Mouse (Mus musculus): ENCODE measurements around the gene 4930583I09Rik.

The 4930583I09Rik gene

GRCm38 (mm10) chr17:64835928-64836327 lies at the start of gene 4930583I09Rik:
Gene 4930583I09Rik, minus strand, starts transcription at chr17:64836071.
- DNase-seq (ENCODE audit: extremely low read depth, low read depth): no peak

DNA sequence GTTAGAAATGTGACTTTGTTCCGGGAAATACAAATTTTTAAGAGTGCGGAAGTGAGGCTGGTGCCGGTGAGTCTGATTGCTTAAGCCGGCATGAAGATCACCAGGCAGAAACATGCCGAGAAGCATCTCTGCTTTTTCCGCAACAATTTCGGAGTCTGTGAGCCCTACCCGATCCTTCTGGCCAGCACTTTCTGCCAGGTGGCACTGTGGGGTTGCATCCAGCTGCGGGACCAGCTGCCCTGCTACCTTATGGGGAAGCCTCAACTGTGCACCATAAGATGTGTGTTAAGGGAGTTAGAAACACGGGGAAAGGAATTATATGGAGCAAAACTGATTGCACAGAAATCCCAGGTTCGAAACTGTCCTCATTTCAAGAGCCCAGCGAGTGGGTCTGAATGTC lies 40.2 kb upstream of the 4930583I09Rik start:
- DNase-seq (ENCODE audit: extremely low read depth, low read depth): no peak

DNA sequence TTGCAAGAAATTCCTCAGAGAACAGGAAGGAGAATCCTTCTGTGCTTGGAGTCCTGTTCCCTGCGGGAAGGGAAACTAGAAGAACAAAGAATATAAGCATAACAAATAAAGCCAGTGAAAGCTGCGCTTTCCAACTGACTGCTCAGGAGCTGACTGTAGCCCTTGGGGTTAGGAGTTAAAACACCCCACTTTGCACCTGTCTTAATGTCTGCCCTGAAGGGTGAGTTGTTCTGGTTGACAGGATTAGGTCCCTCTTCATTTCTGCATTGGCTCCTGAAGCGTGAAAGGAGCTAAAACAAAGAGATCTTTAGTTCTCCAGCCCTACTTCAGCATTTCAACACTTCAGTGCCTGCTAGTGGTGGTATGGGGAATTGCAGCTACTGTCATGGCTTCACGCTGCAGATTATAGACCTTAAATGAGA lies 37.8 kb upstream of the 4930583I09Rik start:
- DNase-seq (ENCODE audit: extremely low read depth, low read depth): no peak

DNA sequence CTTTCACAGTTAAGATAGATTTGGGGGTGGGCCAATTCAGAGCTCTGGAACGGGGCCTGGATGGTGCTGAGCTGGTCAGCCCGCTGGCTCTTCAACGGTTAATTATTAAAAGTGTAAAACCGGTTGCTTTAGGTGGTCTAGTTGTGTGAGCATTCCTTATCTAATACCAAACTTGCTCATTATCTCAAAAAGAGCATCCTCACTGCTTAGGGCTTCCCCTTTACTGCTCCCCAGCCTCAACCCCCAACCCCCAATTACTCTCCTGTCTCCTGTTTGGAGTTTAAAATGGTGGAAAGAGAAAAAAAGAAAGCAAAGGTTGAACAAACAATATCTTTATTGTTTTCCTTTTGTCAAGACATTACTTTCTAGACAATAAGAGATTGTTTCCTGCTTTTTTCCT lies 27.9 kb upstream of the 4930583I09Rik start:
- no peak for DNase-seq (ENCODE audit: extremely low read depth, low read depth)

- no peak for DNase-seq (ENCODE audit: extremely low read depth, low read depth)
Observed at GRCm38 (mm10) chr17:64860963-64861362, 25.1 kb upstream of the 4930583I09Rik start.

- peak; percentile 93 for DNase-seq (ENCODE audit: extremely low read depth, low read depth)
Observed at GRCm38 (mm10) chr17:64858848-64859247, 23.0 kb upstream of the 4930583I09Rik start.

GRCm38 (mm10) chr17:64848031-64848430 lies 12.2 kb upstream of the 4930583I09Rik start:
- DNase-seq (ENCODE audit: extremely low read depth, low read depth): no peak

DNA sequence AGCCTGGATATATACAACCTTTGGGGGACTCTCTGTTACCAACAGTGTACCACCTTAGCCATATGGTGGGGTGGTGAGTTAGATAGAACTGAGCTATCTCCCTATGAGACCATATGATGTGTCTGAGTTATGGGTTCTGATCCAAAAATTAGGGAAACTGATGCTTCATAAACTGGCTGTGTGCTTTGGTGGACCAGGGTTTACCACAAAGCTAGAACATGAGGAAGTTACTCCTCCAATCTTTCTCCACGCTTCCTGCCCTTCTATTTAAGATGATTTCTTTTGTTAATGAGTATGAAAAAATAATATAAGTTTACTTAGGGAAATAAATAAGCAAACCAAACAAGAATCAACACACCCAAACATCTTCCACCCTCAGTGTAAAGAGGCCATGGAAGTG lies 10.8 kb upstream of the 4930583I09Rik start:
- no peak for DNase-seq (ENCODE audit: extremely low read depth, low read depth)

- no peak for DNase-seq (ENCODE audit: extremely low read depth, low read depth)
Observed at GRCm38 (mm10) chr17:64836892-64837291, 1.0 kb upstream of the 4930583I09Rik start.

- DNase-seq (ENCODE audit: extremely low read depth, low read depth): no peak
Observed at GRCm38 (mm10) chr17:64836352-64836751, 481 bp upstream of the 4930583I09Rik start.

DNA sequence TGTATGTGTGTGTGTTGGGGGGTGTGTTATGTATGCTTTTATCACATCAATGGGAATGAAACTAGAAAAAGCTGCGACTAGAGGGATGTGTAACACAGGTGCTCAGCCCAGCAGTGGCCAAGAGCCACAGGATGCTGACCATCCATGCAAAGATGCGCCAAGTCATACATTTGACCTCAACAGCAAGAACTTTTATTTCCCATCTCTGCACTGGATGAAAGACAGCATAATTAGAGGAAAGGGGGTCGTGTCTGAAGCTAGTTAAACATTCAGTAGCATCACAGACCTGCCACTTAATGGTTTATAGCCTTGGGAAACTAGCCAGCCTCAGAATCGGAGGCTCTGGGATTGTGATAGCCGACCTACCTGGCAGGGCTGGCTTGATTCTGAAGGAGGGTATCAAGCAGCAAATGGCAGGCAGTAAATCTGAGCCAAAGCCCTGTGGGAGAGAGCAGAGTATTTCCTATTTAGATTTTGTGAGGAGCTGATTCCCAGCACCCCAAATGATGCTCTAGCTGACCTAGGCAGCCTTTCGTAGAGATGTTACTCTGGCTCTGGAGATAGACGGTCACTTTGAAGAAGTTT lies 1.9 kb downstream of the 4930583I09Rik start:
- DNase-seq (ENCODE audit: extremely low read depth, low read depth): no peak

GRCm38 (mm10) chr17:64833071-64833470 lies 2.8 kb downstream of the 4930583I09Rik start:
- DNase-seq (ENCODE audit: extremely low read depth, low read depth): no peak

DNA sequence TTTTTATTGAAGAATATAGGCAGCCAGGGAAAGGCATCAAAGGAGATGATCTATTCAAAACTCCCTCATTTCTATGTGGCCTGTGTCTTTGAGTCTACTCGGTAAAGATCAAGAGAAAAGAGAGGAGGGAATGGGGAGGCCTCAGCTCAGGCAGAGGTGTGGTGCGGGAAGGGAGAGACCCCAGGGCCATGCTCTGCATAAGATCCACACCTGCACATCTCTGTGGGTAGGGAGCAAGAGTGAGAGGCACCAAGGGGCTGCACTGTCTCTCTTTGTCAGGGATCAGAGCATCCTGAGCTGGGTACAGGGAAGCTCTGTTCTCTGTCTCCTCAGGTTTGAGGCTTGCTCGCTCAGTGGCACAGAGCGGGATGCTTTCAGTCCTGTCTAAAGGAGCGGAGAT lies 8.4 kb downstream of the 4930583I09Rik start:
- DNase-seq (ENCODE audit: extremely low read depth, low read depth): no peak

DNA sequence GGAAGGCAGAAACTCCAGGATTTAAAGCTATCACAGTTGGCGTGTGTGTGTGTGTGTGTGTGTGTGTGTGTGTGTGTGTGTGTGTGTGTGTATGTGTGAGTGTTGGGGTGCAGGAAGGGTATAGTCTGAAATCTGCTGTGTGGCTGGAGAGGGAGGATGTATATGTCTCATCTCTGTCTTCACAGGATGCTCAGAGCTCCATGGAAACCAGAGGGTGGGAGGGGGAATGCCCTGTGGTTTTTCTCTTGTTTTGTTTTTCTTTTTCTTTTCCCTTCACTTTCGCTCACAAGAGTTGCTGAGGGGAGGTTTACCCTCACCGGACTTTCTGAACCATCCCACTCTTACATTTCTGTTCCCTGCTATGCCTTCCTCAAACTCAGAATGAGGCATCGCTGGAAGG lies 9.0 kb downstream of the 4930583I09Rik start:
- DNase-seq (ENCODE audit: extremely low read depth, low read depth): no peak

- DNase-seq (ENCODE audit: extremely low read depth, low read depth): no peak
Observed at GRCm38 (mm10) chr17:64822561-64822960, 13.3 kb downstream of the 4930583I09Rik start.

DNA sequence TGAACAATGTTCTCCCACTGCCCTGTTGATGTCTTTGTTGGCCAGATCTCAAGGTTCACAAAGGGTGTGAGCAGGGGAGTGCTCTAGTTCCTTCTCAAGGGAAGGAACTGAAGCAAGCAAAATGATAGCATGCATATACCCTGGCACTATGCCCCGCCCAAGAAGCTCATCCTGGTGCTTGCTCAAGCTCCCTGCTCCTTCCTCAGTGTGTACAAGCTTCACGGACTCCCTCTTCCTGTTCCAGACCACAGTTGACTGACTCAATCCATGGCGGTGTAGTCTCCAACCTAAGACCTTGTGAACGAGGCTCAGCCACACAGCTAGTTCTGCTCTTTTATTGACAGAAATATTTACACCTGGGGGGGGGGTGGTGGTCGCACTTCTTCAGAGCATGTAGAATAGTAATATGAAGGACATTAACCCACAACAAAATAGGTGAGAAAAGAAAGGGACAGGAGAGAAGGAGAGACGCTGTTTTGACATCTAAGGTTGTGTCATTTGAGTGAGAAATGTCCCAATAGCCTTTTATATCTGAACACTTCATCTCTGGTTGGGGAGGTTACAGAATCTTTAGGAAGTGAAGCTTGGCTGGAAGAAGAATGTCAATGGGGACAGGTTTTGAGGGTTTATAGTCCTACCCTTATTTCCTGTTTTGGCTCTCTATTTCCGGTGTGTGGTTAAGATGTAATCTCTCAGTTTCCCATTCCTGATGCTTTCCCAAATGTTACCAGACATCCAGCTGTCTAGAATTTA lies 14.9 kb downstream of the 4930583I09Rik start:
- no peak for DNase-seq (ENCODE audit: extremely low read depth, low read depth)

DNA sequence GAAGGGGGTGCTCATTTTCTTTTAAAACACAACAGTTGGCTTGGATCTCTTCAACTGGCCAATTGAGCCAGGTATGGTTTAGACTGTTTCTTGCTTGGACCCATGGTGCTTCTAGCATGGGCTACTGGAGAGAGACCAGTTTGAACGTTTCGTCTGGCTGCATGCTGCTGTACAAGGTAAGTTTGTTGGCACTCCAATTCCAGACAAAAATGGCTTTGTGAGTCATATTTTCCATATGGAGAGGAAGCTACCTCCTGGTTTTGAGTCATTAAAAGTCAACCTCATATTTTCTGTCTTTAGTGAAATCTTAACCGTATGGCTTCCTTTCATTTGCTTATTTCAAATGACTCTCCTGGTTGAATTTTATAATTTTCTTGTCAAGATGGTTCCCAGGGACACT lies 19.6 kb downstream of the 4930583I09Rik start:
- DNase-seq (ENCODE audit: extremely low read depth, low read depth): no peak

DNA sequence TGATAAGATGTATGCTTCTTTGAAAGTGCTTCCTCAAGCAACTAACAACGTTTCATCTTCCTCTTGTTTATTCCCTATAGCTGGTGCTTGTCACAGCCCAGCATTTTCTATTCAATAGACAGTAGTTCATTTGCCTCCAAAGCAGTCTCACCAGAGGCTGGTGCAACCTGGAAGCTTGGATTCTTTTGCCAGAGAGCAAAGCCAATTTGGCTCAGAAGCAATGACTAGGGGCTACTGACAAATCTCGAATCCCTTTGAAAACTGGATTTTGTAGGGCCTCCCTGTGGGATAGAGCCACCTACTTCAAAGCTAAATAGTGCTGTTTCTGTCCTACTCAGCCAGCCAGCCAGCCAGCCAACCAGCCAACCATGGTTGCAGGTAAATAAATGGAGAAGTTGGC lies 20.1 kb downstream of the 4930583I09Rik start:
- no peak for DNase-seq (ENCODE audit: extremely low read depth, low read depth)

DNA sequence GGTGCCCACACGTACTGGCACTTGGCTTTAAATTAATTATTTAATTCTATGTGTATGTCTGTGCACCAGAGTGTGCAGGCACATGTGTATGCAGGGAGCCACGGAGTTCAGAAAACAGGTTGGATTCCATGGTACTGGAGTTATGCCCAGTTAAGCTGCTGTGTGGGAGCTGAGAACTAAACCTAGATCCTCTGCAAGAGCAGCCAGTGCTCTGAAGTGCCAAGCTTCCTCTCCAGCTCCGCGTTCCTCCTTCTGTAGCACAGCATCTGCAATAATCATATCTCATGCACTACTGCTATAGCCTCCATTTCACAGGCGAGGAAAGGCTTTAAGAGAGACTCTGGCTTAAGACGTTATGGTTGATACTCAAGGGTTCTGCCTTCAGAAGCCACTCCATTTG lies 22.3 kb downstream of the 4930583I09Rik start:
- DNase-seq (ENCODE audit: extremely low read depth, low read depth): no peak

DNA sequence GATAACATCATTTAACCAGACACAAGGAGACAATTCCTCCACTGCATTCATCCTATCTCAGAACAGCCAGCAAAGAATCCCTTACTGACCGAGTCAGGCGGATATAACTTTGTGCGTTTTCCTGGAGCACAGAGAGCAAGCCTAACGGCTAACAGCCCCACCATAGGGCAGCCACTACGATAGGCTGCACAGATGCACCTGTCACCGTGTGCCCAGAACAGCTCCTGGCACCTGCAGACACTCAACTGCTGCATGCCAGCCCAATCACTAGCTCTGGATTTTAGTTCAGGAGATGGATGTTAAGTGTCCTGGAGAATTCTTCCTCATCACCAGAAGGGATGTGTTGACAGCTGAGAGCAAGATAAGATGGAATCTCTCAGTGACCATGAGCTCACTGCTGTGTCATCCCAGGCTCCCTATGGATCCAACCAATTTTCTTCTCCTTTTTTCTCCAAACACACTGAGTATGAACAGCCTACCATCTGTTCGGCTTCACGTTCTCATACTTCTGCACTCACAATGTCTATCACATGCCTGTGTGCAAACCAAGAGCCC lies 29.8 kb downstream of the 4930583I09Rik start:
- DNase-seq (ENCODE audit: extremely low read depth, low read depth): no peak

DNA sequence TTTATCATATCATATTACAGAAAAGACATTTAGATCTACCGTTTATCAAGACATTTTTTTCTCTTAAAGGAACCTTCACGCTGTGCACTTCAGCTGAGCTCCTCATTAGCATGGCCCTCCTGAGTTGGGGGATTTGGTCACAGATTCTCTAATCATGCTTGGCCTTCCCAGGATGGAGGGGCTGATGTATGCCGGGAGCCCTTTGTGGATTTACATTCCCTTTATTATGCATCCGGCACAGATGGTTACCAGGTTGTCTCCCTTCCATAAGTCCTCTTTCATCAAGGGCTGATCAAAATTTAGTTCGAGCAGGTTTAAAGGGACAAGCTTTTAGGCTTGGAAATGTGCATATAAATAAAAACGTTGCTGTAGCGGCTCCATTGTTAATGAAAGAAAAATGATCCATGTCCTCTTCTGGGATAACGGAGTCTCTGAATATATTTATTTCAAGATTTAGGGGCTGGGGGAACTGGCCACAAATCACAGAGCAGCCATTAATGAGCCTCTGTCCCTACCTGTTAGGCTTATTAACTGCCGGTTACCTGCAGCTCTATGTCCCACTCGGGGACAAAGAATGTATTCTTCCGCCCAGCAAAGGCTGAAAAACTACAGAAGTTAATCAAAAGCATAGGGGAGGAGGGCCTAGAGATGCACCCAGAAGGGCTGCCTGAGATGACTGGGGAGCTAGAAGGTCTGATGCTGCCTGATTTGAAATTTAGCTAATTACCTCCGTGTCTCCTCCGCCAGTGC lies 31.3 kb downstream of the 4930583I09Rik start:
- DNase-seq (ENCODE audit: extremely low read depth, low read depth): no peak

GRCm38 (mm10) chr17:64802956-64803275 lies 33.0 kb downstream of the 4930583I09Rik start:
- no peak for DNase-seq (ENCODE audit: extremely low read depth, low read depth)

All from MEL-GATA-1-ER (cell line).